Mouse (Mus musculus): ENCODE measurements around the gene Fndc3b.

GRCm38 (mm10) chr3:27606626-27607025, 104.5 kb downstream of the Fndc3b start:
- TF ChIP-seq GATA1 (IDR thresholded peaks at IDR 0.05; ENCODE audit: borderline replicate concordance, low read length): no peak
- TF ChIP-seq FLI1 (IDR thresholded peaks at IDR 0.05; ENCODE audit: low read length): no peak
